Mouse (Mus musculus) MEL (cell line): Measurements from ENCODE around the gene Cmya5. TPM values are rescaled to one million over a fixed set of nuclear protein-coding genes. Genes with fewer than 3 reads are reported as not detected.

Source experiments
- DNase-seq: peaks from one replicate; pipeline ENCODE4 v3.0.0; 2011; ENCODE audit warnings: low read depth, low spot score
- H3K27ac ChIP-seq: 2 replicates; pipeline ENCODE4 v1.5.1; 2012; ENCODE audit warnings: low read depth, mild to moderate bottlenecking, control low read depth, low read length, moderate library complexity; ENCODE audit not compliant: control insufficient read depth
- H3K27me3 ChIP-seq, 2 experiments: fragments of 150-350 bp in 1 of 2; sonication (generic) in 1 of 2; 2 replicates each; pipeline ENCODE4 v1.6.1; 2012; ENCODE audit warnings: low read length in 2 of 2, mild to moderate bottlenecking in 2 of 2, improper control_type of control experiment in 1 of 2, moderate library complexity in 1 of 2; ENCODE audit not compliant: insufficient read depth in 2 of 2, control insufficient read depth in 1 of 2
- H3K36me3 ChIP-seq, 2 experiments: 2 replicates each; pipeline ENCODE4 v1.6.1; 2012 to 2014; ENCODE audit warnings: low read length in 2 of 2, improper control_type of control experiment in 1 of 2, inconsistent platforms in 1 of 2, mild to moderate bottlenecking in 1 of 2; ENCODE audit not compliant: insufficient read depth in 2 of 2, control insufficient read depth in 1 of 2
- H3K4me1 ChIP-seq, 2 experiments: fragments of 150-350 bp in 1 of 2; sonication (generic) in 1 of 2; 2 replicates each; pipeline ENCODE4 v1.6.1; 2012; ENCODE audit warnings: low read length in 2 of 2, improper control_type of control experiment in 1 of 2, mild to moderate bottlenecking in 1 of 2; ENCODE audit not compliant: insufficient read depth in 2 of 2, control insufficient read depth in 1 of 2
- H3K4me3 ChIP-seq, 2 experiments: fragments of 150-350 bp in 1 of 2; sonication (generic) in 1 of 2; 2 replicates each; pipeline ENCODE4 v1.5.1; 2012; ENCODE audit warnings: low read depth in 2 of 2, low read length in 2 of 2, mild to moderate bottlenecking in 2 of 2, moderate library complexity in 2 of 2, control low read depth in 1 of 2, improper control_type of control experiment in 1 of 2; ENCODE audit not compliant: control insufficient read depth in 1 of 2, insufficient read depth in 1 of 2
- H3K79me2 ChIP-seq: 2 replicates; pipeline ENCODE4 v1.6.1; 2012; ENCODE audit warnings: mild to moderate bottlenecking, low read length, moderate library complexity; ENCODE audit not compliant: control insufficient read depth, poor library complexity, insufficient read depth
- H3K9ac ChIP-seq: 2 replicates; pipeline ENCODE4 v1.6.1; 2012; ENCODE audit warnings: low read depth, mild to moderate bottlenecking, control low read depth, low read length, moderate library complexity; ENCODE audit not compliant: control insufficient read depth, poor library complexity, severe bottlenecking
- H3K9me3 ChIP-seq: fragments of 150-350 bp; sonication (generic); replicated peaks from 2 replicates; pipeline ENCODE4 v1.6.1; 2012; ENCODE audit warnings: mild to moderate bottlenecking, low read length, improper control_type of control experiment, moderate library complexity; ENCODE audit not compliant: insufficient read depth
- BHLHE40 ChIP-seq: IDR thresholded peaks from 2 replicates; pipeline ENCODE4 v1.6.1; 2012; ENCODE audit warnings: low read depth, mild to moderate bottlenecking, inconsistent platforms, low read length, improper control_type of control experiment, borderline replicate concordance
- GABPA ChIP-seq: IDR thresholded peaks from 2 replicates; pipeline ENCODE4 v1.6.1; 2012; ENCODE audit warnings: low read depth, mild to moderate bottlenecking, inconsistent platforms, low read length, improper control_type of control experiment, moderate library complexity
- HCFC1 ChIP-seq: IDR thresholded peaks from 2 replicates; pipeline ENCODE4 v1.6.1; 2012; ENCODE audit warnings: low read depth, mild to moderate bottlenecking, inconsistent platforms, low read length, improper control_type of control experiment, moderate library complexity
- JUND ChIP-seq: IDR thresholded peaks from 2 replicates; pipeline ENCODE4 v1.6.1; 2011; ENCODE audit warnings: low read depth, mild to moderate bottlenecking, improper control_type of control experiment, low read length
- KAT2A ChIP-seq: conservative IDR thresholded peaks from 2 replicates; pipeline ENCODE4 v1.6.1; 2012; ENCODE audit warnings: low read depth, low read length, improper control_type of control experiment, inconsistent platforms
- MAFK ChIP-seq: IDR thresholded peaks from 2 replicates; pipeline ENCODE4 v1.6.1; 2011; ENCODE audit warnings: low read depth, mild to moderate bottlenecking, low read length, improper control_type of control experiment, borderline replicate concordance
- MAZ ChIP-seq: IDR thresholded peaks from 2 replicates; pipeline ENCODE4 v1.6.1; 2012; ENCODE audit warnings: low read depth, mild to moderate bottlenecking, inconsistent platforms, low read length, improper control_type of control experiment
- MYB ChIP-seq: IDR thresholded peaks from 2 replicates; pipeline ENCODE4 v1.6.1; 2011; ENCODE audit warnings: mild to moderate bottlenecking, low read depth, low read length, improper control_type of control experiment
- NRF1 ChIP-seq: IDR thresholded peaks from 2 replicates; pipeline ENCODE4 v1.6.1; 2014; ENCODE audit warnings: low read depth, mild to moderate bottlenecking, inconsistent platforms, low read length, improper control_type of control experiment, moderate library complexity; ENCODE audit not compliant: poor library complexity, insufficient read depth, severe bottlenecking
- POLR2A ChIP-seq, 2 experiments: IDR thresholded peaks; 2 replicates each; pipeline ENCODE4 v1.6.1; 2011 to 2012; ENCODE audit warnings: low read length in 2 of 2, mild to moderate bottlenecking in 2 of 2, control low read depth in 1 of 2, improper control_type of control experiment in 1 of 2, low read depth in 1 of 2, moderate library complexity in 1 of 2; ENCODE audit not compliant: control insufficient read depth in 1 of 2, insufficient read depth in 1 of 2, poor library complexity in 1 of 2
- POLR2AphosphoS5 ChIP-seq: IDR thresholded peaks from 2 replicates; pipeline ENCODE4 v1.6.1; 2012; ENCODE audit warnings: low read depth, borderline replicate concordance, mild to moderate bottlenecking, inconsistent platforms, low read length, moderate library complexity, mixed read lengths
- RAD21 ChIP-seq: IDR thresholded peaks from 2 replicates; pipeline ENCODE4 v1.6.1; 2011; ENCODE audit warnings: mild to moderate bottlenecking, low read depth, low read length, improper control_type of control experiment
- RCOR1 ChIP-seq: IDR thresholded peaks from 2 replicates; pipeline ENCODE4 v1.6.1; 2012; ENCODE audit warnings: low read depth, mild to moderate bottlenecking, inconsistent platforms, low read length, improper control_type of control experiment
- SIN3A ChIP-seq: IDR thresholded peaks from 2 replicates; pipeline ENCODE4 v1.6.1; 2012; ENCODE audit warnings: low read length, improper control_type of control experiment, inconsistent platforms
- TCF12 ChIP-seq: IDR thresholded peaks from 2 replicates; pipeline ENCODE4 v1.6.1; 2014; ENCODE audit warnings: low read depth, mild to moderate bottlenecking, inconsistent platforms, low read length, improper control_type of control experiment, moderate library complexity
- ZKSCAN1 ChIP-seq: IDR thresholded peaks from 2 replicates; pipeline ENCODE4 v1.6.1; 2012; ENCODE audit warnings: low read depth, mild to moderate bottlenecking, inconsistent platforms, low read length, improper control_type of control experiment, moderate library complexity
- ZNF384 ChIP-seq: IDR thresholded peaks from 2 replicates; pipeline ENCODE4 v1.6.1; 2012; ENCODE audit warnings: low read depth, mild to moderate bottlenecking, inconsistent platforms, low read length, improper control_type of control experiment
- polyA plus RNA-seq, 2 experiments: library from polyadenylated mRNA; stranded (reverse) in 1 of 2; unstranded in 1 of 2; fragments of >175 nt in 1 of 2; fragments of >200 nt in 1 of 2; gene quantifications; 2 replicates each; pipeline versions ENCODE4 v1.2.1 to v1.2.4; 2012; ENCODE audit warnings: low replicate concordance in 2 of 2, low read depth in 1 of 2; ENCODE audit not compliant: insufficient read length in 2 of 2, insufficient read depth in 1 of 2, missing spikeins in 1 of 2
- total RNA-seq: library from RNA; depleted of rRNA; stranded (reverse); fragments of 300-350 nt; gene quantifications from 2 replicates; pipeline ENCODE4 v1.2.3, GENCODE M21; 2012

Cmya5 gene
- total and polyA plus RNA-seq, 3 experiments, result under 0.01 TPM; not detected in 2

DNA sequence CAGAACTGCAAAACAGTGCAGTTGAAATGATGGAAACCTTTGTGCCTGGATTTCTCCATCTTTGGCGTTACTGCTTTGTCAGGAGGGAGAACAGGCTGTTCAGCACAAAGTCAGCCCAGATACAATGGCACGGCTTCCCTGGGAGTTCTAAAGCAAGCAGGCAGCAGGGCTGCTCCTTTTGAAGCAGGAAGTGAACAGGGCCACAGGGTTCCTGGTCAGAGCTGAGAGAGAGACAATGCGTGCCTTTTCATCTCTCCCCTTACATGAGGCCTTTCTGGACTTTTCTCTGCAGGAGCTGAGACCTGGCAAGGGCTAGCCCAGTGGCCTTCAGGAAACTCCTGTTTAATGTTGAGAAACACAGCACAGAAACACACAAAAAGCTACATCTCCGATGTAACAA is 108.3 kb downstream of the Cmya5 start:
- Histone ChIP-seq H3K36me3 (no peaks in the 10 kb centered on the region), H3K9me3 (no peaks in the 10 kb centered on the region), H3K9ac (no peak overlapping the region), H3K27ac (no peak overlapping the region), H3K4me1 (no peaks in the 10 kb centered on the region), H3K27me3 (no peaks in the 10 kb centered on the region), H3K79me2 (no peaks in the 10 kb centered on the region), H3K4me3 (no peak overlapping the region)
- TF ChIP-seq RAD21 (no peak), RCOR1 (no peak), MAFK (no peak), KAT2A (no peak), ZKSCAN1 (no peak), MAZ (no peak), NRF1 (no peak), GABPA (no peak), TCF12 (no peak), HCFC1 (no peak), ZNF384 (no peak)
- no peak for DNase-seq

DNA sequence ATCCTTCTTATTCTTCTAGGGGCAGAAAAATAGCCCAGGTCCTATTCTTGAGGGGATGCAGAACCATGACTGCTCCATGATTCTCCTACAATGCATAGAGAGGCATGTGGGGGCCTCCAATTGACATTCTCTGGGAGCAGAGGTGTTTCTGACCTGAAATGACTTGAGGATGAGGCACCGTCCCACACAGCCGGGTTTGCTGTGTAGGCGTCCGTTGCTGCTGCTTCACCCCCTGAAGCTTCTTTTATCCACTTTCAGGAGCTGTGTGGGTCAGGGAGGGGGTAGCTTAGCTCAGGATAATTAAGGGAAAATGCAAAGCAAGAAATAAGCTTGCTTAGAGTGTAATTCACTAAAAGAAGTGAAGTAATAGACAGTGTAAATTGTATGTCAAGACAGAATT is 115.2 kb downstream of the Cmya5 start:
- Histone ChIP-seq H3K79me2 (no peaks in the 10 kb centered on the region), H3K36me3 (no peaks in the 10 kb centered on the region), H3K4me3 (no peak overlapping the region), H3K27me3 (no peaks in the 10 kb centered on the region), H3K9ac (no peak overlapping the region), H3K27ac (no peak overlapping the region), H3K9me3 (no peaks in the 10 kb centered on the region), H3K4me1 (no peaks in the 10 kb centered on the region)
- no peak for DNase-seq
- TF ChIP-seq RAD21 (no peak), BHLHE40 (no peak), HCFC1 (no peak), MYB (no peak), POLR2AphosphoS5 (no peak), POLR2A (IDR thresholded peaks at IDR 0.05; ENCODE audit: control insufficient read depth in 1 of 2, insufficient read depth in 1 of 2, low read depth in 1 of 2, low read length in 2 of 2, poor library complexity in 1 of 2) (no peak), JUND (no peak), SIN3A (no peak)
